In genomic region chr10:61831251-61831650, GRCm38 (mm10) we compare ENCODE assay signal across 24 mouse cellular contexts. TPM values are rescaled to one million over a fixed set of nuclear protein-coding genes. Genes with fewer than 3 reads are reported as not detected.
DNase-seq lines count a peak whose midpoint lies in the region; ATAC-seq and TF ChIP-seq lines count a peak whose summit lies in the region.
"Had no signal": no experiment of that assay in that cellular context is flagged by ENCODE, and none has a peak within 500 bp of the region (broad histone marks: within the 10 kb centered on the region; RNA-seq: fewer than 3 reads in every experiment).

No protein-coding gene starts in this region.

- H3K4me1 ChIP-seq in E14TG2a.4 (replicated peaks; ENCODE audit: low read depth, low read length) = peaks cover 85% of the 10 kb centered on the region
- H3K4me1 ChIP-seq in limb, embryonic 13.5 days = peaks cover 51% of the 10 kb centered on the region
- peaks cover 5% of the 10 kb centered on the region; the same call in 1 of the 2 replicates for H3K4me1 ChIP-seq in midbrain, embryonic 16.5 days (ENCODE audit: control insufficient read depth, insufficient read depth, low read length)
- H3K4me1 ChIP-seq: liver, embryonic 13.5 days had no signal

- WGBS in limb, embryonic 13.5 days = 67% methylated on average over 12 of the region's 12 CpGs
- 79% methylated on average over 12 of the region's 12 CpGs for WGBS in midbrain, embryonic 16.5 days

- H3K9me3 ChIP-seq in E14TG2a.4 (ENCODE audit: low read length) = no peaks in the 10 kb centered on the region
- no peaks in the 10 kb centered on the region for H3K9me3 ChIP-seq in limb, embryonic 13.5 days
- no peaks in the 10 kb centered on the region for H3K9me3 ChIP-seq in midbrain, embryonic 16.5 days (replicated peaks; ENCODE audit: control insufficient read depth, low read length, poor library complexity, severe bottlenecking)
- H3K9me3 ChIP-seq: embryonic facial prominence, embryonic 15.5 days; heart, embryonic 10.5 days; hindbrain, embryonic 10.5 days; liver, embryonic 13.5 days had no signal

- H3K4me3 ChIP-seq in E14TG2a.4 (replicated peaks; ENCODE audit: low read length) = peak overlapping the region; percentile 60
- H3K4me3 ChIP-seq in limb, embryonic 13.5 days = no peak overlapping the region
- H3K4me3 ChIP-seq in midbrain, embryonic 16.5 days (ENCODE audit: low read depth, low read length) = no peak overlapping the region
- H3K4me3 ChIP-seq: embryonic facial prominence, embryonic 15.5 days; heart, embryonic 10.5 days; hindbrain, embryonic 10.5 days; liver, embryonic 13.5 days had no signal

- peaks cover 22% of the 10 kb centered on the region for H3K27me3 ChIP-seq in E14TG2a.4 (ENCODE audit: insufficient read depth, low read length)
- H3K27me3 ChIP-seq in limb, embryonic 13.5 days = no peaks in the 10 kb centered on the region
- H3K27me3 ChIP-seq in midbrain, embryonic 16.5 days (ENCODE audit: control insufficient read depth, insufficient read depth, low read depth, low read length) = no peaks in the 10 kb centered on the region
- H3K27me3 ChIP-seq: embryonic facial prominence, embryonic 15.5 days; liver, embryonic 13.5 days had no signal

- no peak for TF ChIP-seq CTCF in E14TG2a.4 (conservative IDR thresholded peaks at IDR 0.05; ENCODE audit: low read length)

- no peaks in the 10 kb centered on the region for H3K36me3 ChIP-seq in E14TG2a.4 (ENCODE audit: insufficient read depth, low read length)
- no peaks in the 10 kb centered on the region for H3K36me3 ChIP-seq in limb, embryonic 13.5 days
- no peaks in the 10 kb centered on the region for H3K36me3 ChIP-seq in midbrain, embryonic 16.5 days (ENCODE audit: control insufficient read depth, insufficient read depth, low read length)
- H3K36me3 ChIP-seq: embryonic facial prominence, embryonic 15.5 days; heart, embryonic 10.5 days; hindbrain, embryonic 10.5 days; liver, embryonic 13.5 days had no signal

- ATAC-seq in limb, embryonic 13.5 days (ENCODE audit: low FRiP score, low read depth) = no peak
- ATAC-seq in midbrain, embryonic 16.5 days = no peak
- ATAC-seq: forebrain, postnatal 0 days; hindbrain, embryonic 16.5 days; intestine, embryonic 16.5 days had no signal

- H3K27ac ChIP-seq in limb, embryonic 13.5 days = peak overlapping the region; percentile 49; the same call in 1 of the 2 replicates
- no peak overlapping the region for H3K27ac ChIP-seq in midbrain, embryonic 16.5 days (ENCODE audit: low read length)
- H3K27ac ChIP-seq: embryonic facial prominence, embryonic 15.5 days; heart, embryonic 10.5 days; hindbrain, embryonic 10.5 days; liver, embryonic 13.5 days; macrophage had no signal

- peak overlapping the region; percentile 30 for H3K4me2 ChIP-seq in limb, embryonic 13.5 days (replicated peaks)
- H3K4me2 ChIP-seq in midbrain, embryonic 16.5 days (ENCODE audit: low read length) = no peak overlapping the region
- H3K4me2 ChIP-seq: embryonic facial prominence, embryonic 15.5 days; liver, embryonic 13.5 days had no signal

- no peak overlapping the region for H3K9ac ChIP-seq in limb, embryonic 13.5 days
- no peak overlapping the region for H3K9ac ChIP-seq in midbrain, embryonic 16.5 days (ENCODE audit: low read depth, low read length)
- H3K9ac ChIP-seq: embryonic facial prominence, embryonic 15.5 days; forebrain, postnatal 0 days; liver, embryonic 13.5 days had no signal

- DNase-seq in heart, adult 11 months = peak; percentile 80
- DNase-seq in heart, adult 8-10 months (ENCODE audit: low spot score) = no peak
- DNase-seq in ZHBTc4 (ENCODE audit: low read depth, low spot score) = peak; percentile 77
- no peak for DNase-seq in thymus, postnatal 25 days
- DNase-seq: adrenal gland, postnatal 10 days; cerebellum, adult 2 months; cerebellum, postnatal 25 days; forebrain, postnatal 0 days; gastrocnemius, postnatal 25 days; heart, postnatal 10 days; kidney, adult 9 months; liver, embryonic 13.5 days; thymus, adult 18-20 months; thymus, postnatal 4 days had no signal

RNA-seq across cellular contexts. Expression of gene H2afy2, which starts 47.3 kb away (rescaled TPM):
- total RNA-seq in heart, adult 8-10 months (2022) = 1 to 10 TPM; 3.7 to 5.2 (median 4.6) TPM
- polyA plus RNA-seq in limb, embryonic 13.5 days (2015; fragmentation: Nextera tagmentation; extraction: Ambion mirVana) = 266 and 267 TPM in 2 replicates
- 296 and 334 TPM in 2 replicates for polyA plus RNA-seq in midbrain, embryonic 16.5 days (2015; fragmentation: Nextera tagmentation; extraction: Ambion mirVana)
- total RNA-seq: MEL had no signal

Comparison
In these comparisons a context has a peak if more than half of its experiments do, and no peak if none do; other contexts are left out.
1. DNase-seq: peak in heart, adult 11 months (single experiment) and ZHBTc4 (single experiment); none in heart, adult 8-10 months (single experiment) and thymus, postnatal 25 days (single experiment).